Mouse (Mus musculus) ES-E14 (cell line): ENCODE measurements around the gene Cdc42. TPM values are rescaled to one million over a fixed set of nuclear protein-coding genes. Genes with fewer than 3 reads are reported as not detected.

Experiments
- DNase-seq: peaks from one replicate; pipeline ENCODE4 v3.0.0-alpha.2; 2013; ENCODE audit warnings: low read depth, low spot score
- H3K27ac ChIP-seq: 2 replicates; pipeline ENCODE4 v1.5.1; 2012; ENCODE audit warnings: low read depth, mild to moderate bottlenecking, low read length, moderate library complexity, mixed read lengths; ENCODE audit not compliant: poor library complexity, insufficient read depth, severe bottlenecking
- H3K36me3 ChIP-seq: 2 replicates; pipeline ENCODE4 v1.6.1; 2012; ENCODE audit warnings: mild to moderate bottlenecking, low read length, moderate library complexity, mixed read lengths; ENCODE audit not compliant: control insufficient read depth, poor library complexity, insufficient read depth, severe bottlenecking
- H3K4me1 ChIP-seq, 2 experiments: fragments of 150-350 bp in 1 of 2; sonication (generic) in 1 of 2; 2 replicates each; pipeline ENCODE4 v1.6.1; 2012; ENCODE audit warnings: low read length in 2 of 2, mild to moderate bottlenecking in 1 of 2, mixed read lengths in 1 of 2; ENCODE audit not compliant: control insufficient read depth in 2 of 2, insufficient read depth in 2 of 2, poor library complexity in 1 of 2
- H3K4me3 ChIP-seq, 2 experiments: fragments of 150-350 bp in 1 of 2; sonication (generic) in 1 of 2; 2 replicates each; pipeline ENCODE4 v1.5.1; 2012; ENCODE audit warnings: low read length in 2 of 2, low read depth in 1 of 2, mild to moderate bottlenecking in 1 of 2, mixed read lengths in 1 of 2; ENCODE audit not compliant: insufficient read depth in 1 of 2, poor library complexity in 1 of 2, severe bottlenecking in 1 of 2
- H3K9ac ChIP-seq: 2 replicates; pipeline ENCODE4 v1.6.1; 2012; ENCODE audit warnings: low read depth, mild to moderate bottlenecking, low read length, mixed read lengths; ENCODE audit not compliant: poor library complexity, insufficient read depth, severe bottlenecking
- H3K9me3 ChIP-seq: fragments of 150-350 bp; sonication (generic); 2 replicates; pipeline ENCODE4 v1.6.1; 2012; ENCODE audit warnings: low read depth, mild to moderate bottlenecking, low read length; ENCODE audit not compliant: control insufficient read depth, insufficient read depth
- CHD2 ChIP-seq: IDR thresholded peaks from 2 replicates; pipeline ENCODE4 v1.6.1; 2014; ENCODE audit warnings: mild to moderate bottlenecking, low read depth, low read length, inconsistent platforms
- HCFC1 ChIP-seq: IDR thresholded peaks from 2 replicates; pipeline ENCODE4 v1.6.1; 2012; ENCODE audit warnings: low read length, inconsistent platforms, borderline replicate concordance; ENCODE audit not compliant: insufficient read depth
- MAFK ChIP-seq: IDR thresholded peaks from 2 replicates; pipeline ENCODE4 v1.6.1; 2014; ENCODE audit warnings: mild to moderate bottlenecking, low read depth, low read length, inconsistent platforms; ENCODE audit not compliant: insufficient read depth
- ZC3H11A ChIP-seq: IDR thresholded peaks from 2 replicates; pipeline ENCODE4 v1.6.1; 2012; ENCODE audit warnings: low read depth, mild to moderate bottlenecking, inconsistent platforms, low read length, borderline replicate concordance
- ZNF384 ChIP-seq: IDR thresholded peaks from 2 replicates; pipeline ENCODE4 v1.6.1; 2012; ENCODE audit warnings: low read depth, low read length, inconsistent platforms
- in situ Hi-C, 2 experiments: fragments of 600-800 bp; cut with MboI; formaldehyde crosslinking; loops; one replicate each; pipeline ENCODE4 v1.15.1; 2025; ENCODE audit warnings: low sequenced_read_pairs in 2 of 2, inconsistent platforms in 1 of 2; ENCODE audit not compliant: unreplicated experiment in 2 of 2
- total RNA-seq: library from RNA; depleted of rRNA; stranded (reverse); fragments of 300-350 nt; gene quantifications from 2 replicates; pipeline ENCODE4 v1.2.3, GENCODE M21; 2012

Cdc42 gene
- total RNA-seq, 1 experiment = 189 TPM

DNA sequence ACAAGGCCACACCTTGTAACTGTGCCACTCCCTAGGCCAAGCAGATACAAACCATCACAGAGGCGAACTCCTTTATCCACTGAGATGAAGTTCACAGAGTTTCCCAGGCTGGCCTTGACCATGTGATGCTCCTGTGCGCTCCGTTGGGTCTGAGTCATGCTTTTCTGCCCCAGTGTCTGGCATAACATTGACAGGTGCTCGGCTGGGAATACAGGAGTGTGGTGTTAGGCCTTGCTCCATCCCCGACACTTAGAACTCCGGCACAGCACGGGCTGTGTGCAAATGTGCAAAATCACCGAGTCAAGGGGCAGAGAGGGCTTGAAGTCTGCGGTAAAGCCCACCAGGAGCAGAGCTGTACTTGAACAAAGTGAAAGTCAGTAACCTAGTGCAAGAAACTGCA lies 35.4 kb upstream of the Cdc42 start:
- no peak for DNase-seq
- H3K27ac ChIP-seq = no peak overlapping the region
- H3K4me3 ChIP-seq = no peak overlapping the region
- H3K4me1 ChIP-seq = no peaks in the 10 kb centered on the region
- H3K9ac ChIP-seq = no peak overlapping the region
- no peaks in the 10 kb centered on the region for H3K9me3 ChIP-seq
- no peaks in the 10 kb centered on the region for H3K36me3 ChIP-seq
- TF ChIP-seq CHD2 (no peak), MAFK (no peak), ZC3H11A (no peak), HCFC1 (no peak), ZNF384 (no peak)
- in situ Hi-C loops = no loop called here

DNA sequence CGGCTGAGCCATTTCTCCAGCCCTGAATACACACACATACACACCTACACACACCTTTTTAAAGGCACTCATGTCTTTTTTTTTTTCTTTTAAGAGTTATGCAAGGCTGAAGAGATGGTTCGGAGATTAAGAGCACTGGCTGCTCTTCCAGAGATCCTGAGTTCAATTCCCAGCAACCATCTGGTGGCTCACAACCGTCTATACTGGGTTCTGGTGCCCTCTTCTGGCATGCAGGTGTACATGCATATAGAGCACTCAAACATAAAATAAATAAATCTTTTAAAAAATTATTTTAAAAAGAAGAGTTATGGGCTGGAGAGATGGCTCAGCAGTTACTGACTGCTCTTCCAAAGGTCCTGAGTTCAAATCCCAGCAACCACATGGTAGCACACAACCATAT lies 33.8 kb upstream of the Cdc42 start:
- Histone ChIP-seq H3K9ac (no peak overlapping the region), H3K27ac (no peak overlapping the region), H3K36me3 (no peaks in the 10 kb centered on the region), H3K4me1 (no peaks in the 10 kb centered on the region; a peak in 1 of 4 replicates), H3K4me3 (no peak overlapping the region), H3K9me3 (no peaks in the 10 kb centered on the region)
- DNase-seq = no peak
- in situ Hi-C loops = no loop called here
- no peak for TF ChIP-seq ZNF384
- no peak for TF ChIP-seq MAFK
- TF ChIP-seq ZC3H11A = no peak

DNA sequence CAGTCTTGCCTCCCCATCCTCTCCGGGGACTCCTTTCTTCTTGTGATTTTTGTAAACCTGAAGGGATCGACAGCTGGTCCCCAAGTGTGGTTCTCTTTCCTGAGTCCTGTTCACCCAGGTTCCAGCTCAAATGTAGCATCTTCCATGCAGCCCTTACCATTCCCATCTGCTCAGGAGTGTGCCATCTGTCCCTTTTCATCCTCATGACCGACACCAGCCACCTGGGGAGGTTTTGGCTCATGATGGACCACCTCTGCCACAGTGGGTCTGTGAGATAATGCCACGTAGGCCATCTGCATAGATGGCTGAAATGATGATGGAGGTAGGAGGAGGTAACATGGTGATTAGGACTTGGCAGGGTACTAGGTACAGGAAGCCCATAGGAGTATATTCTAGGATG lies 32.7 kb upstream of the Cdc42 start:
- H3K9ac ChIP-seq = no peak overlapping the region
- no peaks in the 10 kb centered on the region for H3K36me3 ChIP-seq
- TF ChIP-seq MAFK (no peak), ZC3H11A (no peak), CHD2 (no peak), HCFC1 (no peak), ZNF384 (no peak)
- in situ Hi-C loops = no loop called here
- no peaks in the 10 kb centered on the region for H3K9me3 ChIP-seq
- no peaks in the 10 kb centered on the region; a peak in 1 of 4 replicates for H3K4me1 ChIP-seq
- no peak for DNase-seq
- H3K27ac ChIP-seq = no peak overlapping the region
- no peak overlapping the region for H3K4me3 ChIP-seq

DNA sequence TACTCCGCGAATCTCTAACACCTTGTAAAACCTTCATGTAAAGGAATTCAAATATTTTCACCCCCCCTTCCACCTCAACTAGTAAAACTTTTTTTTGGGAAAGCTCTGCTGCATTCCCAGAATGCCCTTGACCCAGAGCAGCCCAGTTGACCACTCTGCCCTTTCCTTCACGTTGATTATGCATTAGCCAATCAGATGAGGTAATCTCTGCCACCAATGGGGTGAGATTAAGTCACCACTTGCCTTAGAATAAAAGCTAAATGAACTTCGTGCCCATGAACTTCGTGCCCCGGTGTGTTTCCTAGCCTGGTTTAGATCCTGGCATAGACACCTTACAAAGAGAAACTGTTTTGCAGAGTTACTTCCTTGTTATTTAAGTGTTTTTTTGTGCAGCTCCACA lies 31.5 kb upstream of the Cdc42 start:
- no peak overlapping the region; the same call in 1 of the 2 replicates for H3K9ac ChIP-seq
- H3K4me3 ChIP-seq = peak overlapping the region; percentile 91 to 92; a peak in 3 of 4 replicates
- no peaks in the 10 kb centered on the region; a peak in 1 of 4 replicates for H3K4me1 ChIP-seq
- in situ Hi-C loops = no loop called here
- H3K36me3 ChIP-seq = no peaks in the 10 kb centered on the region
- TF ChIP-seq MAFK (no peak), ZNF384 (no peak), CHD2 (no peak), ZC3H11A (no peak), HCFC1 (no peak)
- H3K27ac ChIP-seq = no peak overlapping the region
- no peaks in the 10 kb centered on the region for H3K9me3 ChIP-seq
- DNase-seq = no peak

- H3K27ac ChIP-seq = peak overlapping the region; percentile 72
- peak overlapping the region; percentile 95 for H3K9ac ChIP-seq
- H3K36me3 ChIP-seq = no peaks in the 10 kb centered on the region
- H3K4me3 ChIP-seq = peak overlapping the region; percentile 91 to 92
- no peaks in the 10 kb centered on the region for H3K9me3 ChIP-seq
- H3K4me1 ChIP-seq = no peaks in the 10 kb centered on the region; a peak in 1 of 4 replicates
- peak; percentile 77 for DNase-seq
- no peak for TF ChIP-seq ZC3H11A
- peak; percentile 78 for TF ChIP-seq CHD2
- TF ChIP-seq HCFC1 = peak; percentile 79
- no peak for TF ChIP-seq MAFK
- in situ Hi-C loops = no loop called here
Observed at GRCm38 (mm10) chr4:137388059-137388794, 30.7 kb upstream of the Cdc42 start.
